Mouse (Mus musculus) kidney, postnatal 0 days (tissue): ENCODE results near the gene Rbm44. TPM values are rescaled to one million over a fixed set of nuclear protein-coding genes. Genes with fewer than 3 reads are reported as not detected.

Experiments
- ATAC-seq: fragments of 200-750 bp; cut with Nextera tagmentation; replicated peaks from 2 replicates; pipeline ENCODE4 v1.8.0; 2017; ENCODE audit warnings: low read depth, moderate number of reproducible peaks, moderate TSS enrichment, moderate library complexity; ENCODE audit not compliant: low FRiP score
- DNase-seq: peaks from one replicate; pipeline ENCODE4 v3.0.0-alpha.2; 2016; ENCODE audit warnings: low spot score
- H3K27ac ChIP-seq: fragments of 300-500 bp; sonication (generic); 2 replicates; pipeline ENCODE4 v1.5.1; 2014; ENCODE audit warnings: mild to moderate bottlenecking
- H3K27me3 ChIP-seq: fragments of 300-500 bp; sonication (generic); 2 replicates; pipeline ENCODE4 v1.6.1; 2014; ENCODE audit warnings: low read length, mixed read lengths; ENCODE audit not compliant: insufficient read depth
- H3K36me3 ChIP-seq: fragments of 300-500 bp; sonication (generic); 2 replicates; pipeline ENCODE4 v1.6.1; 2014; ENCODE audit warnings: low read length, mixed read lengths; ENCODE audit not compliant: insufficient read depth
- H3K4me1 ChIP-seq: fragments of 300-500 bp; sonication (generic); replicated peaks from 2 replicates; pipeline ENCODE4 v1.6.1; 2014; ENCODE audit warnings: antibody characterized with exemption, low read length, mixed read lengths; ENCODE audit not compliant: insufficient read depth
- H3K4me2 ChIP-seq: fragments of 300-500 bp; sonication (generic); 2 replicates; pipeline ENCODE4 v1.6.1; 2014; ENCODE audit warnings: mild to moderate bottlenecking, low read length, moderate library complexity, mixed read lengths
- H3K4me3 ChIP-seq: fragments of 300-500 bp; sonication (generic); replicated peaks from 2 replicates; pipeline ENCODE4 v1.5.1; 2014; ENCODE audit warnings: low read depth, low read length
- H3K9ac ChIP-seq: fragments of 300-500 bp; sonication (generic); 2 replicates; pipeline ENCODE4 v1.6.1; 2014; ENCODE audit warnings: low read depth, low read length
- H3K9me3 ChIP-seq: fragments of 300-500 bp; sonication (generic); replicated peaks from 2 replicates; pipeline ENCODE4 v1.6.1; 2016; ENCODE audit warnings: low read length, inconsistent platforms, mixed read lengths
- CTCF ChIP-seq: IDR thresholded peaks from 2 replicates; pipeline ENCODE4 v1.5.1; 2016; ENCODE audit warnings: antibody characterized with exemption, low read depth, mild to moderate bottlenecking, moderate library complexity
- WGBS: fragments of 180-500 bp; shearing (Covaris S2); extraction: QIAGEN DNeasy Blood & Tissue Kit; methylation state at CpG from one replicate; pipeline ENCODE4 v1.1.7; 2014; 5-methylcytosine and 5-hydroxymethylcytosine counted together
- polyA plus RNA-seq: library from polyadenylated mRNA; unstranded; fragments of >200 nt; fragmentation: Nextera tagmentation; extraction: Ambion mirVana; gene quantifications from 2 replicates; pipeline ENCODE4 v1.2.1, GENCODE M21; 2015

Rbm44 gene
- polyA plus RNA-seq, 1 experiment from 2014 or later: 0.20 TPM

- no peaks in the 10 kb centered on the region for H3K9me3 ChIP-seq
- H3K4me2 ChIP-seq: no peak overlapping the region
- H3K9ac ChIP-seq: no peak overlapping the region
- no peak overlapping the region for H3K27ac ChIP-seq
- no peak for TF ChIP-seq CTCF
- H3K4me3 ChIP-seq: no peak overlapping the region
- peaks cover 17% of the 10 kb centered on the region; the same call in 1 of the 2 replicates for H3K36me3 ChIP-seq
- WGBS: 42% methylated on average over 11 of the region's 11 CpGs
- H3K27me3 ChIP-seq: no peaks in the 10 kb centered on the region
- no peaks in the 10 kb centered on the region for H3K4me1 ChIP-seq
- ATAC-seq (no peak), DNase-seq (peak; percentile 58)
Measured at GRCm38 (mm10) chr1:91122121-91122520, 22.8 kb upstream of the Rbm44 start.

- TF ChIP-seq CTCF: no peak
- DNase-seq (peak; percentile 41), ATAC-seq (0 out of 2 replicates have a peak, but pooled peaks have one; percentile 53)
- peaks cover 17% of the 10 kb centered on the region; the same call in 1 of the 2 replicates for H3K36me3 ChIP-seq
- H3K4me2 ChIP-seq: no peak overlapping the region
- H3K4me3 ChIP-seq: no peak overlapping the region
- whole genome bisulfite sequencing: 69% methylated on average over 5 of the region's 5 CpGs
- no peaks in the 10 kb centered on the region for H3K4me1 ChIP-seq
- H3K27me3 ChIP-seq: no peaks in the 10 kb centered on the region
- no peak overlapping the region for H3K9ac ChIP-seq
- H3K27ac ChIP-seq: no peak overlapping the region
- H3K9me3 ChIP-seq: no peaks in the 10 kb centered on the region
Measured at GRCm38 (mm10) chr1:91123004-91123403, 21.9 kb upstream of the Rbm44 start.

DNA sequence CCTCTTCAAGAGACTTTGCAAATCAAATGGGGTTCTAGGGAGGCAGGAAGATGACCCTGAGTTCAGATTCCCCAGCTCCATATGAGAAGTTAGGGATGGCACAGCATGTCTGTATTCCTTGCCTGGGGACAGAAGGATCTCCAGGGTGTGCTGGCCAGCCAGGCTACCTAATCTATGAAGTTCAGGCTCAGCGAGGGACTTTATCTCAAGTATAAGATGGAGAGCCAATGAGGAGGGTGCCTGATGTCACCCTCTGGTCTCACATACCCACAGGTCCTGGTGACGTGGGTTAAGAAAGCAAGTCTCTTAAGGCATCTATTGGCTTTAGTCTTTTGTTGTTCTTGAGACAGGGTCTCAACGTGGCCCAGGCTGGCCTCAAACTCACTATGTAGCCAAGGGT lies 21.4 kb upstream of the Rbm44 start:
- no peak overlapping the region for H3K27ac ChIP-seq
- no peak overlapping the region for H3K4me2 ChIP-seq
- no peak overlapping the region for H3K4me3 ChIP-seq
- no peak for TF ChIP-seq CTCF
- no peaks in the 10 kb centered on the region for H3K4me1 ChIP-seq
- peaks cover 21% of the 10 kb centered on the region; the same call in 1 of the 2 replicates for H3K36me3 ChIP-seq
- H3K27me3 ChIP-seq: no peaks in the 10 kb centered on the region
- no peak for ATAC-seq
- no peaks in the 10 kb centered on the region for H3K9me3 ChIP-seq
- WGBS: 90% methylated on average over 3 of the region's 3 CpGs
- no peak for DNase-seq
- H3K9ac ChIP-seq: no peak overlapping the region

DNA sequence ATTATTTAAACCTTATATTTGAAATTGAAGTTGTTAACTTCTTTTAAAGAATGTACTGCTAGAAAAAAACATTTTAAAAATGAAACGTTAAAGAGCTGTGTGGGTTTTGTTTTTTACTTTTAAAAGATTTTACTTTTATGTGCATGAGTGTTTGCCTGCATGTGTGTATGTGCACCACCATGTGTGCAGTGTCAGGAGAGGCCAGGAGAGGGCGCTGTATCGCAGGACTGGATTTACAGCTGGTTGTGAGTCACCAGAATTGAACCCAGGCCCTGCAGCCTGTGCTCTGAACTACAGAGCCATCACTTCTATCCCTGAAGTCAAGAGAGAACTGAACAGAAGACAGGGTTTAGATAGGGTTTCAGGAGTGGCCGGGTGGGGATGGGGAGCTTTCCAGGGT lies 16.0 kb upstream of the Rbm44 start:
- Histone ChIP-seq H3K9ac (no peak overlapping the region), H3K4me3 (no peak overlapping the region), H3K36me3 (peaks cover 16% of the 10 kb centered on the region; the same call in 1 of the 2 replicates), H3K4me1 (no peaks in the 10 kb centered on the region), H3K27ac (no peak overlapping the region), H3K4me2 (no peak overlapping the region), H3K27me3 (no peaks in the 10 kb centered on the region), H3K9me3 (no peaks in the 10 kb centered on the region)
- WGBS: 92% methylated on average over 4 of the region's 4 CpGs
- DNase-seq (no peak), ATAC-seq (no peak)
- TF ChIP-seq CTCF: peak; percentile 4; the same call in 1 of the 2 replicates

GRCm38 (mm10) chr1:91137036-91137435 lies 7.9 kb upstream of the Rbm44 start:
- H3K27ac ChIP-seq: no peak overlapping the region
- no peak for ATAC-seq
- H3K9ac ChIP-seq: no peak overlapping the region
- whole genome bisulfite sequencing: 78% methylated on average over 2 of the region's 2 CpGs
- H3K36me3 ChIP-seq: no peaks in the 10 kb centered on the region
- DNase-seq: no peak
- H3K4me1 ChIP-seq: no peaks in the 10 kb centered on the region
- no peaks in the 10 kb centered on the region for H3K9me3 ChIP-seq
- H3K4me2 ChIP-seq: no peak overlapping the region
- no peaks in the 10 kb centered on the region for H3K27me3 ChIP-seq
- no peak for TF ChIP-seq CTCF
- no peak overlapping the region for H3K4me3 ChIP-seq

DNA sequence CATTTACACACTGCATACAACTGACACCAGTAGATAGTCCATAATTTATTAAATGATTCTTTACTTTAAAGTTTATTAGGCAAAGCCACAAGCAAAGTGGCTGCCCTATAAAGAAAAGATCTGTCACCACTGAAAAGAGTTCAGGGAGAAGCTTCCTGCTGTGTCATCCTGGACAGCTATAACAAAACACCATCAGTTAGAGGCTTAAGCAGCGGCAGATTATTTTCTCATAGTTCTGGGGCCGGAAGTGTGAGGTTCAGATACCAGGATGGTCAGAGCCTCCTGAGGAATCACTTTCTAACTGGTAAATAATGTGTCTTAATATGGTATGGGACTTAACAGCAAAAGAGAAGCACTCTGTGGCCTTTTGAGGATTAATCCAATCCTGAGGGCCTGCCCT lies 6.6 kb downstream of the Rbm44 start:
- H3K27me3 ChIP-seq: no peaks in the 10 kb centered on the region
- no peaks in the 10 kb centered on the region for H3K36me3 ChIP-seq
- H3K4me2 ChIP-seq: no peak overlapping the region
- 67% methylated on average over 2 of the region's 2 CpGs for WGBS
- H3K9ac ChIP-seq: no peak overlapping the region
- no peak for TF ChIP-seq CTCF
- H3K9me3 ChIP-seq: no peaks in the 10 kb centered on the region
- no peak overlapping the region for H3K4me3 ChIP-seq
- no peak for ATAC-seq
- no peaks in the 10 kb centered on the region for H3K4me1 ChIP-seq
- no peak for DNase-seq
- no peak overlapping the region for H3K27ac ChIP-seq

DNA sequence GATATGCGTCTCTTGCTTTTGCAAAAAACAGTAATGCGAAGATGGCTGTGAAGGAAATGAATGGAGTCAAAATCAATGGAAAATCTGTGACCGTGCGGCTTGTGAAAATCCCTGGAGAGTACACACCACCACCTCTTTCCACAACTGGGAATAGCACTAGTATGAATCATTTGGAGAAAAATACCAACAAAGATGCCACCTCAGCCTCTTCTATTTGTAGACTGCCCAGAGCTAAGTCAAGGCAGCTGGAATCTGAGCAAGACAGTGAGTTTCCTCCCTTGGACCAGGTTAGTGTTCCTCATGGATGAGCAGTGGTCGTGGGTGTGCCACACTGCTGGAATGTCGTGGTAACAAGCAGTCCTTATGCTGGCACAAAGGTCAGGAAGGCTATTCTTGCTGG lies 21.9 kb downstream of the Rbm44 start:
- Histone ChIP-seq H3K9me3 (no peaks in the 10 kb centered on the region), H3K27ac (no peak overlapping the region), H3K4me2 (no peak overlapping the region), H3K9ac (no peak overlapping the region), H3K4me1 (no peaks in the 10 kb centered on the region), H3K36me3 (no peaks in the 10 kb centered on the region), H3K27me3 (no peaks in the 10 kb centered on the region), H3K4me3 (no peak overlapping the region)
- DNase-seq: no peak
- ATAC-seq: no peak
- no peak for TF ChIP-seq CTCF
- 67% methylated on average over 6 of the region's 6 CpGs for WGBS
